Mouse (Mus musculus) adrenal gland, postnatal 14 days (tissue): Measurements from ENCODE around the gene Armc10. TPM values are rescaled to one million over a fixed set of nuclear protein-coding genes. Genes with fewer than 3 reads are reported as not detected.
"Not testable (repeated sequence)": the region's sequence is repeated elsewhere in the genome, so short reads cannot be mapped to it uniquely, and the experiment has no call there.

Experiments
- DNase-seq: peaks from one replicate; pipeline ENCODE4 v3.0.0; 2021; ENCODE audit warnings: mixed read lengths
- total RNA-seq: library from RNA; stranded (reverse); gene quantifications from 2 replicates; pipeline ENCODE4 v1.2.3, GENCODE M21; 2021

Gene Armc10
- total RNA-seq, 1 experiment from 2014 or later: 15.0 TPM

DNA sequence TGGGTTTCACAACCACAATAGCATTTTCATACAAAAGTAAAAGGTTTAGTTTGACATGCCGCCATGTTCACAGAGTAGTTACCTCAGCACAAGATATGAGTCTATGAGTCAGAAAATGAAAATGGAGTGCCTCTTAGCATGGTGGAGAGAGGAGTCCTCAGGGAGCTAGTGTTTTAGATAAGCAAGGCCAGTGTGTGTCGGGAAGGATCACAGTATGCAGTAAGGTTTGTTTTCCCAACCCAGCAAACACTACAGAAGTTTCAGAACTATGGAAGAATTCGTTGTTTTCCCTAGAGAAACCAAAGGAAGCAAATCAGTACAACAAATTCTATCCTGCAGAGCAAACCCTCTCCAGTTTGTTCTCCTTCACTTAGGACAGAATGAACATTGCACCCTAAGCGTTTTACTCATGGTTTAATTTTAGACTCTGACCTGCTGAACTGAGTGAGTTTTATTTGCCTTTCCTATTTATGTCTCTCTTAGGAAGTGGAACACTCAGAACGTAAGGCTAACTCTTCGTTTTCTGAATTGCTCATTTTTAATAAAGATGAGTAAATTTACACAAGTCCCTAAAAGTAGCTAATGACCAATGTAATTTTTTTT is 57.4 kb downstream of the Armc10 start:
- DNase-seq: no peak

DNA sequence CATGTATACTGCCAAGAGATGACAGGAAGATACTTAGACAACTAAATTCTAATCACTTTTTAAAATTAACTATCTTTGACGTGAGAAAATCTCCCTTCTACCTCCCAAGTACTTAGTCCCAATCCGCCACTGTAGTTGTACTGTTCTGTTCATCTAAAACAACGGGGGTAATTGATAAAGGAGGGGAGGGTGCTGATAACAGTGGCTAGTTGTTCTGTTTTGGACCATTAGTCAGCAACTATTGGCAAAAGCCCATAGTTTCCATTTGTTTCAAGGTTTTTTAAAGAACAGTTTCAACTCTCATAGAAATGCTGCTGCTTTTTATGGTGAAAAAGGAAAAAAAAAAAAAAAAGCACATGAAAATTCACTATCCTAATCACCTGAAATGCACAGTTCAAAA is 58.1 kb downstream of the Armc10 start:
- DNase-seq: no peak

DNA sequence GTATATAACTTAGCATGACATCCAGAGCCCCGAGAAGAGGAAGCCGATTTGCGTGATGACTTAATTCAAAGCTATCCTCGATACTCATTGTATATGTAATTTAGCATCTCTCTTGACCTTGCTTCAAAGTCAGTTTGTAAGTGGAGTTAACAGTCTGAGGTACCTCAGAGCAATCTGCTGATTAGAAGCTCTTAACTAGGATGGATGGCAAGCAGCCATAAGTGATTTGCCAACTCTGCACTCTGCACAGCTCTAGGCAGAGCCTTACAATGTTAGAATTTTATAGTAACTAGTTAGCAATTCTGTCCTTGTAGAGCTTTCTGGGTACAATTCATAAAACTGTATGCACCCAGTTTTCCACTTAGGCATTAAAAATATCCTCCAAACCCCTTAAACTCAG is 60.9 kb downstream of the Armc10 start:
- DNase-seq: no peak

- DNase-seq: not testable (repeated sequence)
These were observed 62.4 kb downstream of the Armc10 start for GRCm38 (mm10) chr5:21708011-21708410.

Other genes with a start within 250 kb of the Armc10 start
- gene Ccdc146, start 221.1 kb upstream of the Armc10 start, total RNA-seq: 0.26 TPM in 1 of 2 replicates, not detected in the other
- 12.0 and 13.8 TPM in 2 replicates for gene Fam185a, start 220.9 kb upstream of the Armc10 start, total RNA-seq
- 4.9 and 5.0 TPM in 2 replicates for gene Lrrc17, start 102.3 kb upstream of the Armc10 start, total RNA-seq
- 0.11 TPM in 1 of 2 replicates, not detected in the other for gene Fbxl13, start 179 bp upstream of the Armc10 start, total RNA-seq
- 16.9 and 17.4 TPM in 2 replicates for gene Napepld, start 55.6 kb downstream of the Armc10 start, total RNA-seq
- 249 and 263 TPM in 2 replicates for gene Pmpcb, start 91.3 kb downstream of the Armc10 start, total RNA-seq
- 30.1 and 36.1 TPM in 2 replicates for gene Dnajc2, start 139.4 kb downstream of the Armc10 start, total RNA-seq
- 126 and 129 TPM in 2 replicates for gene Psmc2, start 139.5 kb downstream of the Armc10 start, total RNA-seq
- gene Slc26a5, start 219.8 kb downstream of the Armc10 start, total RNA-seq: not detected in 2 replicates